Mouse (Mus musculus): ENCODE data around the gene Kifc1.

DNA sequence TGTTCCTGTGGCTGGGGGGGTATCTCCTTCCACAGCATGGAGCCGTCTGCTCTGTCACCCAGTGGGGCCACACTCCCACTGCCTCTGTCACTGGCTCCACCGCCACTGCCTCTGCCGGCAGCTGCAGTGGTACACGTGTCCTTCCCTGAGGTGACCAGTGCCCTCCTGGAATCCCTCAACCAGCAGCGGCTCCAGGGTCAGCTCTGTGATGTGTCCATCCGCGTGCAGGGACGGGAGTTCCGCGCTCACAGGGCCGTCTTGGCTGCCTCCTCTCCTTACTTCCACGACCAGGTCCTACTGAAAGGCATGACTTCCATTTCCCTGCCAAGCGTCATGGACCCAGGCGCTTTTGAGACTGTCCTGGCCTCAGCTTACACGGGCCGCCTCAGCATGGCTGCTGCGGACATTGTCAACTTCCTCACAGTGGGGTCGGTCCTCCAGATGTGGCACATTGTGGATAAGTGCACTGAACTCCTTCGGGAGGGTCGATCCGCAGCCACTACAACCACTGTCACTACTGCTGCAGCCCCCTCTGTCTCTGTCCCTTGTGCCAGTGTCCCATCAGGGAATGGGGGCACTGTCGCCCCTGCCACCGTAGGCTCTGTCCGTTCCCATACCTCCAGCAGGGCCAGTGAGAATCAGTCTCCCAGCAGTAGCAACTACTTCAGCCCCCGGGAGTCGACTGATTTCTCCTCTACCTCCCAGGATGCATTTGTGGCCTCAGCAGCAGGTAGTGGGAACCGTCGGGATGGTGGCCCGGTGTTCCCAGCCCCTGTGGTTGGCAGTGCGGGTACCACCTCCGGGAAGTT is 26.6 kb upstream of the Kifc1 start:
- no peak for TF ChIP-seq POLR2A (IDR thresholded peaks at IDR 0.05; ENCODE audit: borderline replicate concordance, insufficient read depth, low read length)
- TF ChIP-seq CTCF (IDR thresholded peaks at IDR 0.05; ENCODE audit: borderline replicate concordance, insufficient read depth, low read depth, low read length): no peak

All from cerebellum, adult 2 months (tissue).